Mouse (Mus musculus) heart, postnatal 4 days (tissue): ENCODE data around the gene Itgb2. TPM values are rescaled to one million over a fixed set of nuclear protein-coding genes. Genes with fewer than 3 reads are reported as not detected.

Source experiments
- DNase-seq: peaks from one replicate; pipeline ENCODE4 v3.0.0; 2021
- total RNA-seq, 2 experiments: library from RNA; stranded (reverse); gene quantifications; 2 replicates each; pipeline ENCODE4 v1.2.3; 2021

The Itgb2 gene
- total RNA-seq, 2 experiments from 2014 or later = 2.0 to 2.5 TPM

- DNase-seq = no peak
Observed at GRCm38 (mm10) chr10:77553285-77553684, 23.2 kb downstream of the Itgb2 start.

- no peak for DNase-seq
Observed at GRCm38 (mm10) chr10:77554918-77555317, 24.9 kb downstream of the Itgb2 start.

DNA sequence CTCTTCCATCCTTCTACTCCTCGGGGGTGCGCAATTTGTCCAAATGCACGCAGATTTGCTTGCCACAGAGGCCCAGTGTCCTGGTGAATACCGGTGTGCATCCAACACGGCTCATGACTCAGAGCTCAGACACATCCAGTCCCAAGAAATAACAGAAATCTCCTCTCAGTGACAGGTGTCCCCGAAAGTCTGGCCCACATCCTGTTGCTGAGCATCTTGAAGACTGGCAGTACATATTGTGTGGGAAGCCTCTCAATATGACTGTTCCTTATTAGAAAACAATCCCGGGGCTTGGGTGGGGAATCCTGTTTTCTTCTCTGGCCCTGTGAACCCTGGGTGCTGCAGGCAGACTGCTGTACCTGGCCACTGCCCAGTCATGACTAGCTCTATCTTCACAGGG, 26.6 kb downstream of the Itgb2 start:
- no peak for DNase-seq

- DNase-seq = no peak
Observed at GRCm38 (mm10) chr10:77557641-77558040, 27.6 kb downstream of the Itgb2 start.

DNA sequence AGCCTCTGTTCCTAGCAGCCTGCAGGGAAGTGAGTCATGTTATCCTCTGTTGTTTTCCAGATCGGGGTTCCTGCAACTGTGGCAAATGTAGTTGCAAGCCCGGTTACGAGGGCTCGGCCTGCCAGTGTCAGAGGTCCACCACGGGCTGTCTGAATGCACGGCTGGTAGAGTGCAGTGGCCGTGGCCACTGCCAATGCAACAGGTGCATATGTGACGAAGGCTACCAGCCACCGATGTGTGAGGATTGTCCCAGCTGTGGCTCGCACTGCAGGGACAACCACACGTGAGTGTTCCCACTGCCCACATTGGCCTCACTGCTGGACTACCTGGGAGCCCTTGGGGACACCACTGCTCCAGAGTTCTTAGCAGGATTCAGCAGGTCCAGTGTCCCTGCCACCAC, 30.0 kb downstream of the Itgb2 start:
- no peak for DNase-seq

GRCm38 (mm10) chr10:77560830-77561229, 30.8 kb downstream of the Itgb2 start:
- DNase-seq = no peak

GRCm38 (mm10) chr10:77561508-77561907, 31.5 kb downstream of the Itgb2 start:
- no peak for DNase-seq

- no peak for DNase-seq
Observed at GRCm38 (mm10) chr10:77565005-77565404, 35.0 kb downstream of the Itgb2 start.

GRCm38 (mm10) chr10:77566651-77567050, 36.6 kb downstream of the Itgb2 start:
- peak; percentile 94 for DNase-seq

DNA sequence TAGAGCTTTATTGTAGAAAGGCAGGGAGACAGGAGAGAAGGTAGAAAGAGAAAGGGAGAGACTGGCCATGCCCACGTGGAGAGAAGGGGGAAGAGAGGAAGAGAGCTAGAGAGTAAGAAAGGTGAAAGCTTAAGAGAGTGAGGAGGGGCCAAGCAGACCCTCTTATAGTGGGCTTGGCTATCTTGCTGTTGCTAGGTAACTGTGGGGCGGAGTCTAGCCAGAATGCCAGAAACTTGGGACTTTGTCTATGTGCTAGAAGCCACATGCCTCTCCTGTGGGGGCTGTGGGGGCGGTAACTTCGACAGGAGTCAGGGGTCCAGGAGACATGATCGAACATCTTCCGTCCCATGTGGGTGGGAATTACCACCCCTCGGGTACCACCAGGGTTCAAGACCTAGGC, 39.4 kb downstream of the Itgb2 start:
- no peak for DNase-seq

DNA sequence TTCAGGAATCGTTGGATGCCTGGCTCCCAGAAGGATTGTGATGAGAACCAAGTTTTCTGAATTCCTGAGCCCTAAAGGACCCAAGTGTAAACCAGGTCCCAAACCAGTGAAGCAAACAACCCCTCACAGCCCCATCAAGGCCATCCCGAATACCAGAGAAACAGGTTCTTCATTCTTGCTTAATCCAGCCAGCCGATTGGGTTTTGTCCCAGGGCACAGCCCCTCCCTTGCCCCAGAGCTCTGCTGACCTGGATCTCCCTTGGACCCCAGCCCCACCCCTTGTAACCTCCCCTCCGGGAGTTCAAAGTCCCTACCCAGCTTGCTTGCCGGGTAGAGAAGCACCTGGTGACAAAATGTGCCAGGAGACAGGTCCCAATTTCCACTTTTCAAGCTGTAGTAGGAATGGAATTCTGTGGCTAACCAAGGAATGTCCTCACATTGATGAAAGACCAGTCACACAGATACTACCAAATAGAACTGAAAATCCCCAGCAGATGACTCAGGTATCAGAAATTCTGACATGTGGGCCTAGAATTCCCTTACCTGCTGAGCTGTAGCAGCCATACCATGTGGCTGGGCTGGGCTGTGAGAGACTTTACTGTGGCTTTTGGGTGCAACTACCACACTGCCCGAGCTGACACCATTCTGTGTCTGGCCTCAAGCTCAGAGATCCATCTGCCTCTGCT, 40.1 kb downstream of the Itgb2 start:
- DNase-seq = no peak

DNA sequence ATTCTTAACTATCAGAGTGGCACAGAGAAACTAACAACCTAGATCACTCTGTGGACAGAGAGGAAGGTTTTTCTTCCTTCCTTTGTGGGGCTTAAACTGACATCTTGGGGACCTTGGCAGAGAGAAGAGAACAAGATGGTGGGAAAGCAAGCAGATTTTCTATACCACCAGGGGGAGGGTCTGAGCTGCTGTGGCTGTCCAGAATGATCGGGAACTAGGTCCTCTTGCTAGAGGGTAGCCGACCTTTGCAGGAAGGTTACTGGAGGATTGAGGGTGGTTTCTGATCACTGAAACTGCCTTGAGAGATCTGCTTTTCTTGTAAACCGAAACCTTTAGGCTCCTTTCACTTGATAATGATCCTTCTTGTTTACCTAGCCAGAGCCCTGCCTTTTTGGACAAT, 42.2 kb downstream of the Itgb2 start:
- no peak for DNase-seq

GRCm38 (mm10) chr10:77573162-77573561, 43.1 kb downstream of the Itgb2 start:
- no peak for DNase-seq

GRCm38 (mm10) chr10:77580027-77580920, 50.2 kb downstream of the Itgb2 start:
- peak; percentile 27 for DNase-seq

- no peak for DNase-seq
Observed at GRCm38 (mm10) chr10:77581023-77581407, 51.0 kb downstream of the Itgb2 start.

GRCm38 (mm10) chr10:77581408-77582284, 51.6 kb downstream of the Itgb2 start, which contains the start of gene Pttg1ip:
Pttg1ip (plus strand) TSS chr10:77581720.
- DNase-seq = peak; percentile 97

DNA sequence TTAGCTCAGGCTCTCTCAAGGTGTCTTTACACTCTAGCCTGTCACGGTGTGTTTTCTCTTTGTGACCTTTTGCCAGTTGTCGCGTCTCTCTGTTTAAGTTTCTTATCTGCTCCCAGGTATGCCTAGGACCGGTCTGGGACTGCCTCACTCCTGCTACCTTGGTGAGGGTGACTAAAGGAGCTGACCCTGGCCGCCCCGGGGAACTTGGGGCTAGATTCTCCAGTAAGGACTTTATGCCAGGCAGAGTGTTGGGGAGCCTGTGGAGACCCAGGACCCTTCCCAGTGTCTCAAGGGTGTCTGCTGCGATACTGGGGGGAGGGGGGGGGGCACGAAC, 52.2 kb downstream of the Itgb2 start:
- DNase-seq = no peak

DNA sequence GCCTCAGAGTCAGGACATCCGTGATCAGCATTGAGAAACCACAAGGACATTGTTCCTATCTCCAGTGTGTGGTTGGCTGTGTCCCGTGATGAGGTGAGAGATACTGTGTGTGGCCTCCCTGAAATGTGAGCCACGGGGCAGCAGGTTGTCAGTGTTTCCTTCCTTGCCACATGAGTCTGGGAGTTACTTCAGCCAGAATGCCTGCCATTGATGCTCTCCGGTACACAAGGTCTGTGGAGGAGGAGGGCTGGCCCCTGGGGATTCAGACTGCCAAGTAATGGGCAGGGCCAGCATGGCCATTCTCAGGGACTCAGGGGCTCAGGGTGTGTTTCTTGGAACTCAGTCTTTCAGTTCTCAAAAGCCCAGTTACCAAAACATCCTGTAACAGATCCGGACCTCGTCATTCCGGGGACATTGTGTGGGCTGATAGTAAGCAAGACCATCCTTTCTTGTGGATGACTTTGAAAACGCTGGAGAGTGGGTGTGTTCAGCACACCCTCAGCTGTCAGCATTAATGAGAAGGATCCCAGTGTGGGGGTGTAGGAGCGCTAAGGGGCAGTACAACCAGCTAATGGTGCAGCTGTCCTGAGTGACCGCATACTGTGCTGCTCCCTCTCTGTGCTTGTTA, 53.9 kb downstream of the Itgb2 start:
- DNase-seq = peak; percentile 45

DNA sequence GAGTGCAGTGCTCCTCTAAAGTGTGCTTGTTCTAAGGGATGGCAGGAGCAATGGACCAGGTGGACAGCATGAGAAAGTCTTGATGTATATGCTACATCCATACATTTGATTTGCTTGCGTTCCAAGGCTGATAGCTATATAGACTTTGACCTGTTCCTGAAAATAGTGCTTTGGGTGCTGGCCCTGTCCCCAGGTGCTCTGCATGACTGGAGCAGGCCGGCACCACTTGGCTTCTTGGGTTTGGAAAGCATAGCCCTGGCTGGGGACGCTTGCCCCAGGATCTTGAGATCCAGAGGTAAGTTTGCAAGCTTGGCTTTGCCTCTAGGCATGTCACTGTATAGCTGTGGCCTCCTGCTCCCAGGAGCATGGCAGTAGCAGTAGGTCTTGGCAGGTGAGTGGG, 56.6 kb downstream of the Itgb2 start:
- no peak for DNase-seq

- DNase-seq = no peak
Observed at GRCm38 (mm10) chr10:77587091-77587775, 57.2 kb downstream of the Itgb2 start.

GRCm38 (mm10) chr10:77588036-77588435, 58.0 kb downstream of the Itgb2 start:
- no peak for DNase-seq

DNA sequence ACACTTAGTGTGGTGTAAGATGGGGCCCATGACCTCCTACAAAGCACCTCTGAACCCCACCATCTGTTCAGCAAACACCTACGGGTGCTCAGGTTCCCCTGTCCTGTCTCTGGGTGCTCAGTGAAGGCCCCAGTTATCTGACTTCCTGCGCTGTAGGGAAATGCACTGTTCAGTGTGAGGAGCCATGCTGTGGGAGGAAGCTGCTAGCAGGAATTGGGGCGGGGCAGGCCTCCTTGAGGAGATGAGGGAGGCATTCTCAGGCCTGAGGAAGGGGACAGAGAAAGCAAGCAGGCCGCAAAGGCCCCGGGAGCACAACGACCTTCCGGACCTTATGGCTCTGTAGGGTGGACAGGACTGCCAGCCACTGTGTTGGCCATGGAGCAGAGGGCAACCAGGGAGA, 59.1 kb downstream of the Itgb2 start:
- DNase-seq = no peak
